16 mouse cellular contexts compared by ENCODE assay signal in the genomic region with DNA sequence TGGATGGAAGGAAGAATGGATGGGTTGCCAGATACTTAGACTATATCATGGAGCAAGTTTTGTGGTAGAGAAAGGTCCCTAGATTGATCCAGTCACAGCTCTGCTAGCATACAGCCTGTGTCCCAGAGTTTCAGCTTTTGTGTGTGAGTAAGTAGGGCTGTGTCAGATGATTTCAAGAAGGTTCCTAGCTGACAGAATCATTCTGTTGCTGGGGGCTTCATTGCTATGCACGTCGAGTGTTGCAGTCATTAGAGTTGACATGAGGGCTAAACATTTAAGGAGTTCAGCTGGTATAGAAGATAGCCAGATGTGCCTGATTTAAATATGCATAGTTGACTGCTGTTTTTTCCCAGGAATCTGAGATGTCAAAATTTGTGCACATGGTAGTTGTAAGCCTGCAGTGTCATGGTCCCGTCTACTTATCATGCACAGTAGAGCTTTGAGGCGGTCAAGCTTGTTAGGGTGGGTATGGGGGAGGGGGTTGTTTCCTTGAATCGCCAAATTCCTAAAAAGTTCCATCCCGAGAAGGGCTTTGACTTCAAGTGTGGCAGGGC. TPM values are rescaled to one million over a fixed set of nuclear protein-coding genes. Genes with fewer than 3 reads are reported as not detected.
"Had no signal": no experiment of that assay in that cellular context is flagged by ENCODE, and none has a peak within 500 bp of the region (broad histone marks: within the 10 kb centered on the region; RNA-seq: fewer than 3 reads in every experiment).

No protein-coding gene starts in this region.

- H3K27ac ChIP-seq: kidney, postnatal 0 days; limb, embryonic 15.5 days; liver, embryonic 12.5 days; midbrain, embryonic 13.5 days; neural tube, embryonic 12.5 days had no signal

- ATAC-seq: intestine, postnatal 0 days; liver, embryonic 12.5 days; midbrain, embryonic 13.5 days had no signal

- DNase-seq: kidney, adult 9 months; kidney, postnatal 36 days; layer of hippocampus, adult 9-11 months; layer of hippocampus, postnatal 36 days; lung, postnatal 14 days; thymus, postnatal 36 days had no signal

- H3K4me1 ChIP-seq: limb, embryonic 15.5 days; liver, embryonic 12.5 days; neural tube, embryonic 12.5 days had no signal

- H3K4me3 ChIP-seq: limb, embryonic 15.5 days; liver, embryonic 12.5 days; midbrain, embryonic 13.5 days; myocyte; neural tube, embryonic 12.5 days had no signal

- H3K9me3 ChIP-seq: limb, embryonic 15.5 days; liver, embryonic 12.5 days; midbrain, embryonic 13.5 days; neural tube, embryonic 12.5 days had no signal

- H3K4me2 ChIP-seq: limb, embryonic 15.5 days; liver, embryonic 12.5 days; midbrain, embryonic 13.5 days; neural tube, embryonic 12.5 days had no signal

- H3K27me3 ChIP-seq: limb, embryonic 15.5 days; liver, embryonic 12.5 days had no signal

- H3K9ac ChIP-seq: limb, embryonic 15.5 days; liver, embryonic 12.5 days; midbrain, embryonic 13.5 days; neural tube, embryonic 12.5 days had no signal

- H3K36me3 ChIP-seq: limb, embryonic 15.5 days; liver, embryonic 12.5 days; midbrain, embryonic 13.5 days; neural tube, embryonic 12.5 days had no signal

RNA-seq across cellular contexts. Expression of a gene that starts 18.1 kb away (rescaled TPM):
- polyA plus RNA-seq: intestine, postnatal 0 days; kidney, postnatal 0 days; limb, embryonic 11.5 days; limb, embryonic 15.5 days; liver, embryonic 12.5 days; liver, embryonic 16.5 days; myocyte; neural tube, embryonic 12.5 days; thymus, postnatal 0 days had no signal
